Mouse (Mus musculus) liver, embryonic 15.5 days (tissue): ENCODE measurements around the gene Ace. TPM values are rescaled to one million over a fixed set of nuclear protein-coding genes. Genes with fewer than 3 reads are reported as not detected.

Experiments
- ATAC-seq: fragments of 200-750 bp; cut with Nextera tagmentation; 2 replicates; pipeline ENCODE4 v1.8.0; 2017; ENCODE audit warnings: moderate number of reproducible peaks, mild to moderate bottlenecking, moderate library complexity; ENCODE audit not compliant: insufficient read depth
- H3K27ac ChIP-seq: fragments of 300-500 bp; sonication (generic); replicated peaks from 2 replicates; pipeline ENCODE4 v1.5.1; 2015; ENCODE audit warnings: mild to moderate bottlenecking, inconsistent platforms
- H3K27me3 ChIP-seq: fragments of 300-500 bp; sonication (generic); 2 replicates; pipeline ENCODE4 v1.6.1; 2015; ENCODE audit warnings: mild to moderate bottlenecking, inconsistent platforms
- H3K36me3 ChIP-seq: fragments of 300-500 bp; sonication (generic); replicated peaks from 2 replicates; pipeline ENCODE4 v1.6.1; 2015; ENCODE audit warnings: moderate library complexity, mild to moderate bottlenecking, inconsistent platforms
- H3K4me1 ChIP-seq: fragments of 300-500 bp; sonication (generic); replicated peaks from 2 replicates; pipeline ENCODE4 v1.6.1; 2015; ENCODE audit warnings: inconsistent platforms
- H3K4me2 ChIP-seq: fragments of 300-500 bp; sonication (generic); 2 replicates; pipeline ENCODE4 v1.6.1; 2015; ENCODE audit warnings: moderate library complexity, mild to moderate bottlenecking, inconsistent platforms
- H3K4me3 ChIP-seq: fragments of 300-500 bp; sonication (generic); replicated peaks from 2 replicates; pipeline ENCODE4 v1.5.1; 2015; ENCODE audit warnings: mild to moderate bottlenecking, inconsistent platforms
- H3K9ac ChIP-seq: fragments of 300-500 bp; sonication (generic); 2 replicates; pipeline ENCODE4 v1.6.1; 2015; ENCODE audit warnings: moderate library complexity, mild to moderate bottlenecking, inconsistent platforms
- H3K9me3 ChIP-seq: fragments of 300-500 bp; sonication (generic); replicated peaks from 2 replicates; pipeline ENCODE4 v1.6.1; 2016; ENCODE audit warnings: inconsistent platforms
- WGBS: fragments of 180-500 bp; shearing (Covaris S2); methylation state at CpG from one replicate; pipeline ENCODE4 v1.1.7; 2015; ENCODE audit warnings: mixed read lengths; ENCODE audit not compliant: insufficient replicate concordance; 5-methylcytosine and 5-hydroxymethylcytosine counted together
- polyA plus RNA-seq: library from polyadenylated mRNA; unstranded; fragments of >200 nt; fragmentation: Nextera tagmentation; extraction: Ambion mirVana; gene quantifications from 2 replicates; pipeline ENCODE4 v1.2.1, GENCODE M21; 2015

The Ace gene
- polyA plus RNA-seq, 1 experiment from 2014 or later: 0.05 TPM

- 50% methylated on average over 4 of the region's 4 CpGs for WGBS
- Histone ChIP-seq H3K4me3 (no peak overlapping the region), H3K36me3 (no peaks in the 10 kb centered on the region), H3K27me3 (peaks cover 60% of the 10 kb centered on the region), H3K27ac (no peak overlapping the region), H3K9me3 (no peaks in the 10 kb centered on the region), H3K9ac (no peak overlapping the region), H3K4me2 (no peak overlapping the region), H3K4me1 (peaks cover 10% of the 10 kb centered on the region)
- ATAC-seq: no peak
Measured at GRCm38 (mm10) chr11:105966288-105966687, 1.5 kb upstream of the Ace start.

GRCm38 (mm10) chr11:105968948-105969347, 1.2 kb downstream of the Ace start:
- WGBS: 42% methylated on average over 10 of the region's 10 CpGs
- no peak overlapping the region for H3K27ac ChIP-seq
- H3K9ac ChIP-seq: no peak overlapping the region
- no peak overlapping the region for H3K4me2 ChIP-seq
- no peaks in the 10 kb centered on the region for H3K9me3 ChIP-seq
- H3K4me1 ChIP-seq: peaks cover 10% of the 10 kb centered on the region
- ATAC-seq: no peak
- H3K27me3 ChIP-seq: peaks cover 81% of the 10 kb centered on the region
- H3K36me3 ChIP-seq: no peaks in the 10 kb centered on the region
- H3K4me3 ChIP-seq: no peak overlapping the region

GRCm38 (mm10) chr11:105969516-105969915, 1.8 kb downstream of the Ace start:
- 35% methylated on average over 1 of the region's 1 CpGs for WGBS

GRCm38 (mm10) chr11:105974593-105974992, 6.8 kb downstream of the Ace start:
- H3K4me2 ChIP-seq: no peak overlapping the region
- no peak overlapping the region for H3K9ac ChIP-seq
- no peak for ATAC-seq
- no peaks in the 10 kb centered on the region for H3K9me3 ChIP-seq
- whole genome bisulfite sequencing: 79% methylated on average over 6 of the region's 6 CpGs
- peaks cover 64% of the 10 kb centered on the region for H3K27me3 ChIP-seq
- no peaks in the 10 kb centered on the region for H3K4me1 ChIP-seq
- H3K4me3 ChIP-seq: no peak overlapping the region
- no peak overlapping the region for H3K27ac ChIP-seq
- H3K36me3 ChIP-seq: no peaks in the 10 kb centered on the region

More at GRCm38 (mm10) chr11:105969516-105969915, 1.8 kb downstream of the Ace start:
- Histone ChIP-seq H3K9me3 (no peaks in the 10 kb centered on the region), H3K9ac (no peak overlapping the region), H3K36me3 (no peaks in the 10 kb centered on the region), H3K4me3 (no peak overlapping the region), H3K27ac (no peak overlapping the region), H3K4me2 (no peak overlapping the region), H3K4me1 (peaks cover 10% of the 10 kb centered on the region), H3K27me3 (peaks cover 83% of the 10 kb centered on the region)
- ATAC-seq: no peak

- Histone ChIP-seq H3K4me3 (no peak overlapping the region), H3K27me3 (peaks cover 60% of the 10 kb centered on the region), H3K36me3 (no peaks in the 10 kb centered on the region), H3K4me2 (no peak overlapping the region), H3K9me3 (no peaks in the 10 kb centered on the region), H3K27ac (no peak overlapping the region), H3K4me1 (no peaks in the 10 kb centered on the region), H3K9ac (no peak overlapping the region)
- 40% methylated on average over 3 of the region's 3 CpGs for WGBS
- no peak for ATAC-seq
Measured at GRCm38 (mm10) chr11:105975050-105975449, 7.3 kb downstream of the Ace start.

GRCm38 (mm10) chr11:105975636-105976035, 7.9 kb downstream of the Ace start:
- Histone ChIP-seq H3K9me3 (no peaks in the 10 kb centered on the region), H3K4me3 (no peak overlapping the region), H3K27me3 (peaks cover 54% of the 10 kb centered on the region), H3K9ac (no peak overlapping the region), H3K4me2 (no peak overlapping the region), H3K36me3 (no peaks in the 10 kb centered on the region), H3K27ac (no peak overlapping the region), H3K4me1 (no peaks in the 10 kb centered on the region)
- no peak for ATAC-seq
- 74% methylated on average over 5 of the region's 5 CpGs for WGBS

- Histone ChIP-seq H3K9me3 (no peaks in the 10 kb centered on the region), H3K36me3 (no peaks in the 10 kb centered on the region), H3K9ac (no peak overlapping the region), H3K27me3 (peaks cover 44% of the 10 kb centered on the region), H3K4me3 (no peak overlapping the region), H3K27ac (no peak overlapping the region), H3K4me1 (no peaks in the 10 kb centered on the region), H3K4me2 (no peak overlapping the region)
- 60% methylated on average over 2 of the region's 2 CpGs for WGBS
- ATAC-seq: no peak
Measured at GRCm38 (mm10) chr11:105978232-105978631, 10.5 kb downstream of the Ace start.

- no peak overlapping the region for H3K9ac ChIP-seq
- no peak overlapping the region for H3K4me2 ChIP-seq
- 34% methylated on average over 5 of the region's 5 CpGs for WGBS
- peaks cover 40% of the 10 kb centered on the region for H3K27me3 ChIP-seq
- no peak for ATAC-seq
- H3K4me3 ChIP-seq: no peak overlapping the region
- H3K4me1 ChIP-seq: no peaks in the 10 kb centered on the region
- H3K36me3 ChIP-seq: no peaks in the 10 kb centered on the region
- no peak overlapping the region for H3K27ac ChIP-seq
- H3K9me3 ChIP-seq: no peaks in the 10 kb centered on the region
Measured at GRCm38 (mm10) chr11:105978634-105979033, 10.9 kb downstream of the Ace start.

- no peak for ATAC-seq
- H3K27me3 ChIP-seq: peaks cover 22% of the 10 kb centered on the region
- no peak overlapping the region for H3K4me2 ChIP-seq
- 48% methylated on average over 4 of the region's 4 CpGs for WGBS
- H3K9me3 ChIP-seq: no peaks in the 10 kb centered on the region
- H3K4me1 ChIP-seq: no peaks in the 10 kb centered on the region
- H3K27ac ChIP-seq: no peak overlapping the region
- no peak overlapping the region for H3K4me3 ChIP-seq
- no peak overlapping the region for H3K9ac ChIP-seq
- no peaks in the 10 kb centered on the region for H3K36me3 ChIP-seq
Measured at GRCm38 (mm10) chr11:105984452-105984851, 16.7 kb downstream of the Ace start.

GRCm38 (mm10) chr11:105987446-105987845, 19.7 kb downstream of the Ace start:
- H3K27ac ChIP-seq: no peak overlapping the region
- peaks cover 22% of the 10 kb centered on the region for H3K27me3 ChIP-seq
- WGBS: 37% methylated on average over 6 of the region's 6 CpGs
- no peak overlapping the region for H3K4me2 ChIP-seq
- H3K36me3 ChIP-seq: no peaks in the 10 kb centered on the region
- ATAC-seq: no peak
- no peak overlapping the region for H3K9ac ChIP-seq
- peaks cover 4% of the 10 kb centered on the region; the same call in 1 of the 2 replicates for H3K4me1 ChIP-seq
- H3K9me3 ChIP-seq: no peaks in the 10 kb centered on the region
- H3K4me3 ChIP-seq: no peak overlapping the region

- no peak overlapping the region for H3K9ac ChIP-seq
Measured at GRCm38 (mm10) chr11:105989446-105989845, 21.7 kb downstream of the Ace start.

GRCm38 (mm10) chr11:105990231-105990630, 22.5 kb downstream of the Ace start:
- H3K9ac ChIP-seq: no peak overlapping the region
- no peaks in the 10 kb centered on the region for H3K9me3 ChIP-seq
- peaks cover 23% of the 10 kb centered on the region for H3K27me3 ChIP-seq
- WGBS: 18% methylated on average over 2 of the region's 2 CpGs
- H3K4me2 ChIP-seq: no peak overlapping the region
- H3K4me3 ChIP-seq: no peak overlapping the region
- peaks cover 4% of the 10 kb centered on the region; the same call in 1 of the 2 replicates for H3K4me1 ChIP-seq
- peak; percentile 46; the same call in 1 of the 2 replicates for ATAC-seq
- H3K27ac ChIP-seq: no peak overlapping the region
- H3K36me3 ChIP-seq: no peaks in the 10 kb centered on the region

More at GRCm38 (mm10) chr11:105989446-105989845, 21.7 kb downstream of the Ace start:
- no peaks in the 10 kb centered on the region for H3K36me3 ChIP-seq
- H3K27me3 ChIP-seq: peaks cover 17% of the 10 kb centered on the region
- no peaks in the 10 kb centered on the region for H3K9me3 ChIP-seq
- ATAC-seq: no peak
- H3K4me1 ChIP-seq: peaks cover 4% of the 10 kb centered on the region; the same call in 1 of the 2 replicates
- H3K4me3 ChIP-seq: no peak overlapping the region
- no peak overlapping the region for H3K4me2 ChIP-seq
- WGBS: 64% methylated on average over 6 of the region's 6 CpGs
- no peak overlapping the region for H3K27ac ChIP-seq
